In genomic region chr1:71851268-71851667, GRCm38 (mm10) we compare ENCODE assay signal across 13 mouse cellular contexts.
"Had no signal": no experiment of that assay in that cellular context is flagged by ENCODE, and none has a peak within 500 bp of the region (broad histone marks: within the 10 kb centered on the region; RNA-seq: fewer than 3 reads in every experiment).

No protein-coding gene starts in this region.

- H3K27ac ChIP-seq: midbrain, embryonic 10.5 days; midbrain, embryonic 12.5 days; neural tube, embryonic 12.5 days; stomach, embryonic 15.5 days; stomach, postnatal 0 days had no signal

- DNase-seq: lung, adult 18-20 months; lung, embryonic 14.5 days; lung, postnatal 10 days; lung, postnatal 4 days; midbrain, embryonic 14.5 days; right cerebral cortex, postnatal 14 days; thymus, adult 2 months; thymus, postnatal 25 days had no signal

- H3K4me1 ChIP-seq: midbrain, embryonic 10.5 days; midbrain, embryonic 12.5 days; neural tube, embryonic 12.5 days; stomach, embryonic 15.5 days had no signal

- H3K27me3 ChIP-seq: midbrain, embryonic 12.5 days; neural tube, embryonic 12.5 days; stomach, embryonic 15.5 days had no signal

- H3K9ac ChIP-seq: lung, embryonic 14.5 days; midbrain, embryonic 12.5 days; neural tube, embryonic 12.5 days; stomach, embryonic 15.5 days had no signal

- H3K36me3 ChIP-seq: midbrain, embryonic 10.5 days; midbrain, embryonic 12.5 days; neural tube, embryonic 12.5 days; stomach, embryonic 15.5 days had no signal

- H3K4me2 ChIP-seq: lung, embryonic 14.5 days; midbrain, embryonic 12.5 days; neural tube, embryonic 12.5 days; stomach, embryonic 15.5 days had no signal

- H3K4me3 ChIP-seq: midbrain, embryonic 10.5 days; midbrain, embryonic 12.5 days; neural tube, embryonic 12.5 days; stomach, embryonic 15.5 days had no signal

- H3K9me3 ChIP-seq: midbrain, embryonic 10.5 days; midbrain, embryonic 12.5 days; neural tube, embryonic 12.5 days; stomach, embryonic 15.5 days had no signal
